Mouse (Mus musculus) forebrain, embryonic 15.5 days (tissue): ENCODE data around the gene Mcf2. TPM values are rescaled to one million over a fixed set of nuclear protein-coding genes. Genes with fewer than 3 reads are reported as not detected.

Experiments
- ATAC-seq: fragments of 200-750 bp; cut with Nextera tagmentation; replicated peaks from 2 replicates; pipeline ENCODE4 v1.8.0; 2017; ENCODE audit warnings: mild to moderate bottlenecking, moderate TSS enrichment, moderate library complexity
- H3K27ac ChIP-seq: fragments of 300-500 bp; sonication (generic); replicated peaks from 2 replicates; pipeline ENCODE4 v1.5.1; 2015; ENCODE audit warnings: mild to moderate bottlenecking, inconsistent platforms
- H3K27me3 ChIP-seq: fragments of 300-500 bp; sonication (generic); 2 replicates; pipeline ENCODE4 v1.6.1; 2015; ENCODE audit warnings: inconsistent platforms
- H3K36me3 ChIP-seq: fragments of 300-500 bp; sonication (generic); 2 replicates; pipeline ENCODE4 v1.6.1; 2015; ENCODE audit warnings: mild to moderate bottlenecking, inconsistent platforms
- H3K4me1 ChIP-seq: fragments of 300-500 bp; sonication (generic); 2 replicates; pipeline ENCODE4 v1.6.1; 2015; ENCODE audit warnings: inconsistent platforms
- H3K4me2 ChIP-seq: fragments of 300-500 bp; sonication (generic); replicated peaks from 2 replicates; pipeline ENCODE4 v1.6.1; 2015; ENCODE audit warnings: mild to moderate bottlenecking, inconsistent platforms
- H3K4me3 ChIP-seq: fragments of 300-500 bp; sonication (generic); 2 replicates; pipeline ENCODE4 v1.5.1; 2015; ENCODE audit warnings: mild to moderate bottlenecking, inconsistent platforms
- H3K9ac ChIP-seq: fragments of 300-500 bp; sonication (generic); replicated peaks from 2 replicates; pipeline ENCODE4 v1.6.1; 2015; ENCODE audit warnings: mild to moderate bottlenecking, inconsistent platforms
- H3K9me3 ChIP-seq: fragments of 300-500 bp; sonication (generic); 2 replicates; pipeline ENCODE4 v1.6.1; 2016; ENCODE audit warnings: inconsistent platforms
- WGBS: fragments of 180-500 bp; shearing (Covaris S2); methylation state at CpG from one replicate; pipeline ENCODE4 v1.1.7; 2015; ENCODE audit warnings: mixed read lengths; 5-methylcytosine and 5-hydroxymethylcytosine counted together
- polyA plus RNA-seq: library from polyadenylated mRNA; unstranded; fragments of >200 nt; fragmentation: Nextera tagmentation; extraction: Ambion mirVana; gene quantifications from 2 replicates; pipeline ENCODE4 v1.2.1, GENCODE M21; 2015

The Mcf2 gene
- 1.1 and 1.3 TPM in 2 replicates for polyA plus RNA-seq

GRCm38 (mm10) chrX:60178744-60179458, at the start of gene Mcf2:
Mcf2 (minus strand) TSS chrX:60179089.
- no peak within 1 kb of the TSS for H3K27ac ChIP-seq
- peak; percentile 74 for ATAC-seq
- no peaks in the 10 kb centered on the region for H3K27me3 ChIP-seq
- no peaks in the 10 kb centered on the region for H3K36me3 ChIP-seq
- peak within 1 kb of the TSS; percentile 86 for H3K4me2 ChIP-seq
- no peaks in the 10 kb centered on the region for H3K9me3 ChIP-seq
- WGBS = 12% methylated on average over 25 of the region's 28 CpGs
- 0 out of 2 replicates have a peak, but pooled peaks cover 5% of the 10 kb centered on the region for H3K4me1 ChIP-seq
- peak within 1 kb of the TSS; percentile 38 for H3K4me3 ChIP-seq
- H3K9ac ChIP-seq = peak within 1 kb of the TSS; percentile 31

- H3K36me3 ChIP-seq = no peaks in the 10 kb centered on the region
- no peaks in the 10 kb centered on the region for H3K9me3 ChIP-seq
- H3K27me3 ChIP-seq = no peaks in the 10 kb centered on the region
- H3K9ac ChIP-seq = no peak overlapping the region
- no peaks in the 10 kb centered on the region for H3K4me1 ChIP-seq
- no peak overlapping the region for H3K4me2 ChIP-seq
- H3K4me3 ChIP-seq = no peak overlapping the region
- WGBS = 50% methylated on average over 1 of the region's 1 CpGs
- no peak overlapping the region for H3K27ac ChIP-seq
- ATAC-seq = no peak
Observed at GRCm38 (mm10) chrX:60187726-60188125, 8.8 kb upstream of the Mcf2 start.

GRCm38 (mm10) chrX:60182611-60183010, 3.7 kb upstream of the Mcf2 start:
- H3K4me1 ChIP-seq = 0 out of 2 replicates have a peak, but pooled peaks cover 5% of the 10 kb centered on the region
- H3K27me3 ChIP-seq = no peaks in the 10 kb centered on the region
- no peak for ATAC-seq
- no peak overlapping the region for H3K9ac ChIP-seq
- H3K9me3 ChIP-seq = no peaks in the 10 kb centered on the region
- H3K4me3 ChIP-seq = no peak overlapping the region
- WGBS = 41% methylated on average over 3 of the region's 3 CpGs
- H3K4me2 ChIP-seq = no peak overlapping the region
- H3K36me3 ChIP-seq = no peaks in the 10 kb centered on the region
- H3K27ac ChIP-seq = no peak overlapping the region

- H3K4me2 ChIP-seq = peak overlapping the region; percentile 86
- ATAC-seq = peak; percentile 60
- H3K36me3 ChIP-seq = no peaks in the 10 kb centered on the region
- peak overlapping the region; percentile 31 for H3K9ac ChIP-seq
- no peaks in the 10 kb centered on the region for H3K27me3 ChIP-seq
- H3K27ac ChIP-seq = no peak overlapping the region
- H3K4me1 ChIP-seq = 0 out of 2 replicates have a peak, but pooled peaks cover 5% of the 10 kb centered on the region
- H3K4me3 ChIP-seq = peak overlapping the region; percentile 38
- H3K9me3 ChIP-seq = no peaks in the 10 kb centered on the region
- WGBS = 17% methylated on average over 18 of the region's 19 CpGs
Observed at GRCm38 (mm10) chrX:60178025-60178743, 705 bp downstream of the Mcf2 start.

- Histone ChIP-seq H3K9me3 (no peaks in the 10 kb centered on the region), H3K36me3 (no peaks in the 10 kb centered on the region), H3K9ac (no peak overlapping the region), H3K27ac (no peak overlapping the region), H3K4me3 (no peak overlapping the region), H3K27me3 (no peaks in the 10 kb centered on the region), H3K4me2 (no peak overlapping the region), H3K4me1 (no peaks in the 10 kb centered on the region)
- WGBS = 93% methylated on average over 5 of the region's 5 CpGs
- ATAC-seq = no peak
Observed at GRCm38 (mm10) chrX:60170106-60170505, 8.8 kb downstream of the Mcf2 start.

GRCm38 (mm10) chrX:60169511-60169910, 9.4 kb downstream of the Mcf2 start:
- WGBS = 74% methylated on average over 2 of the region's 2 CpGs
- H3K36me3 ChIP-seq = no peaks in the 10 kb centered on the region
- H3K4me3 ChIP-seq = no peak overlapping the region
- H3K9me3 ChIP-seq = no peaks in the 10 kb centered on the region
- no peak overlapping the region for H3K9ac ChIP-seq
- no peak overlapping the region for H3K4me2 ChIP-seq
- H3K27me3 ChIP-seq = no peaks in the 10 kb centered on the region
- H3K4me1 ChIP-seq = no peaks in the 10 kb centered on the region
- no peak overlapping the region for H3K27ac ChIP-seq
- ATAC-seq = no peak

GRCm38 (mm10) chrX:60168796-60169195, 10.1 kb downstream of the Mcf2 start:
- H3K9me3 ChIP-seq = no peaks in the 10 kb centered on the region
- no peaks in the 10 kb centered on the region for H3K36me3 ChIP-seq
- H3K4me3 ChIP-seq = no peak overlapping the region
- WGBS = 76% methylated on average over 2 of the region's 2 CpGs
- no peaks in the 10 kb centered on the region for H3K27me3 ChIP-seq
- no peak overlapping the region for H3K9ac ChIP-seq
- H3K4me2 ChIP-seq = no peak overlapping the region
- ATAC-seq = no peak
- H3K4me1 ChIP-seq = no peaks in the 10 kb centered on the region
- H3K27ac ChIP-seq = no peak overlapping the region

GRCm38 (mm10) chrX:60147268-60147974, 31.5 kb downstream of the Mcf2 start:
- H3K9me3 ChIP-seq = no peaks in the 10 kb centered on the region
- peak overlapping the region; percentile 36 for H3K9ac ChIP-seq
- H3K4me3 ChIP-seq = peak overlapping the region; percentile 40
- no peaks in the 10 kb centered on the region for H3K27me3 ChIP-seq
- no peaks in the 10 kb centered on the region for H3K4me1 ChIP-seq
- no peaks in the 10 kb centered on the region for H3K36me3 ChIP-seq
- H3K27ac ChIP-seq = peak overlapping the region; percentile 57
- ATAC-seq = peak; percentile 78
- WGBS = 15% methylated on average over 13 of the region's 13 CpGs
- peak overlapping the region; percentile 36 for H3K4me2 ChIP-seq

GRCm38 (mm10) chrX:60075359-60075758, 103.5 kb downstream of the Mcf2 start:
- Histone ChIP-seq H3K4me1 (no peaks in the 10 kb centered on the region), H3K4me2 (no peak overlapping the region), H3K9me3 (no peaks in the 10 kb centered on the region), H3K4me3 (no peak overlapping the region), H3K36me3 (no peaks in the 10 kb centered on the region), H3K27ac (no peak overlapping the region), H3K27me3 (no peaks in the 10 kb centered on the region), H3K9ac (no peak overlapping the region)
- 39% methylated on average over 1 of the region's 1 CpGs for WGBS
- no peak for ATAC-seq

GRCm38 (mm10) chrX:60055185-60055584, 123.7 kb downstream of the Mcf2 start:
- Histone ChIP-seq H3K27ac (no peak overlapping the region), H3K36me3 (no peaks in the 10 kb centered on the region), H3K9me3 (no peaks in the 10 kb centered on the region), H3K27me3 (no peaks in the 10 kb centered on the region), H3K9ac (no peak overlapping the region), H3K4me3 (no peak overlapping the region), H3K4me1 (no peaks in the 10 kb centered on the region), H3K4me2 (no peak overlapping the region)
- WGBS = 93% methylated on average over 9 of the region's 9 CpGs
- ATAC-seq = no peak

GRCm38 (mm10) chrX:60054745-60055144, 124.1 kb downstream of the Mcf2 start:
- no peaks in the 10 kb centered on the region for H3K4me1 ChIP-seq
- H3K9ac ChIP-seq = no peak overlapping the region
- H3K4me2 ChIP-seq = no peak overlapping the region
- no peak overlapping the region for H3K4me3 ChIP-seq
- H3K27me3 ChIP-seq = no peaks in the 10 kb centered on the region
- ATAC-seq = no peak
- no peaks in the 10 kb centered on the region for H3K36me3 ChIP-seq
- H3K27ac ChIP-seq = no peak overlapping the region
- H3K9me3 ChIP-seq = no peaks in the 10 kb centered on the region
- WGBS = 95% methylated on average over 1 of the region's 1 CpGs

- ATAC-seq = no peak
- no peak overlapping the region for H3K4me3 ChIP-seq
- H3K4me2 ChIP-seq = no peak overlapping the region
- WGBS = 11% methylated on average over 3 of the region's 3 CpGs
- no peak overlapping the region for H3K27ac ChIP-seq
- no peak overlapping the region for H3K9ac ChIP-seq
- H3K4me1 ChIP-seq = no peaks in the 10 kb centered on the region
- no peaks in the 10 kb centered on the region for H3K27me3 ChIP-seq
- no peaks in the 10 kb centered on the region for H3K36me3 ChIP-seq
- H3K9me3 ChIP-seq = no peaks in the 10 kb centered on the region
Observed at GRCm38 (mm10) chrX:60026654-60027053, 152.2 kb downstream of the Mcf2 start.
